ENCODE assay signal across 8 mouse cellular contexts in genomic region chr10:41518508-41518980, GRCm38 (mm10). TPM values are rescaled to one million over a fixed set of nuclear protein-coding genes. Genes with fewer than 3 reads are reported as not detected.
DNase-seq lines count a peak whose midpoint lies in the region; ATAC-seq and TF ChIP-seq lines count a peak whose summit lies in the region.

No protein-coding gene starts in this region.

- no peak for TF ChIP-seq POLR2A in thymus, adult 2 months (IDR thresholded peaks at IDR 0.05; ENCODE audit: control insufficient read depth, extremely low read depth, insufficient read depth, low read length, poor library complexity)

- WGBS in neural tube, embryonic 13.5 days = under 1% methylated on average over 23 of the region's 23 CpGs
- under 1% methylated on average over 23 of the region's 23 CpGs for WGBS in thymus, adult 2 months

- peak overlapping the region; percentile 97 for H3K27ac ChIP-seq in neural tube, embryonic 13.5 days (replicated peaks)
- H3K27ac ChIP-seq in thymus, adult 2 months (ENCODE audit: control insufficient read depth, insufficient read depth, low read length) = peak overlapping the region; percentile 92

- no peak for TF ChIP-seq CTCF in thymus, adult 2 months (IDR thresholded peaks at IDR 0.05; ENCODE audit: borderline replicate concordance, control insufficient read depth, extremely low read depth, insufficient read depth, low read length, poor library complexity)

- H3K36me3 ChIP-seq in neural tube, embryonic 13.5 days = 0 out of 2 replicates have a peak, but pooled peaks cover 5% of the 10 kb centered on the region
- peaks cover 8% of the 10 kb centered on the region; the same call in 1 of the 2 replicates for H3K36me3 ChIP-seq in thymus, adult 2 months (ENCODE audit: control insufficient read depth, insufficient read depth, low read length)

- peak overlapping the region; percentile 79 for H3K4me3 ChIP-seq in neural tube, embryonic 13.5 days
- H3K4me3 ChIP-seq in thymus, adult 2 months (ENCODE audit: control insufficient read depth, insufficient read depth, low read length) = peak overlapping the region; percentile 85

- no peaks in the 10 kb centered on the region for H3K9me3 ChIP-seq in neural tube, embryonic 13.5 days

- DNase-seq in ES-CJ7 (ENCODE audit: low read depth, low spot score) = peak; percentile 86
- peak; percentile 49 for DNase-seq in brain, embryonic 18.5 days (ENCODE audit: low read depth, low spot score)
- peak; percentile 67 for DNase-seq in fibroblast of lung, adult 2 months (ENCODE audit: low read depth)
- peak; percentile 69 to 87 for DNase-seq in heart, postnatal 36 days
- DNase-seq in layer of hippocampus, adult 11-12 months (ENCODE audit: low spot score) = peak; percentile 82
- peak; percentile 81 to 84 for DNase-seq in lung, adult 18-20 months
- peak; percentile 87 for DNase-seq in thymus, adult 2 months

- H3K9ac ChIP-seq in neural tube, embryonic 13.5 days = peak overlapping the region; percentile 85

- H3K4me2 ChIP-seq in neural tube, embryonic 13.5 days = peak overlapping the region; percentile 62

- peak; percentile 76 for ATAC-seq in neural tube, embryonic 13.5 days (ENCODE audit: low read depth)

- no peaks in the 10 kb centered on the region for H3K27me3 ChIP-seq in neural tube, embryonic 13.5 days
- no peaks in the 10 kb centered on the region for H3K27me3 ChIP-seq in thymus, adult 2 months (ENCODE audit: control insufficient read depth, insufficient read depth, low read length)

- H3K4me1 ChIP-seq in neural tube, embryonic 13.5 days (replicated peaks) = peaks cover 31% of the 10 kb centered on the region
- H3K4me1 ChIP-seq in thymus, adult 2 months (replicated peaks; ENCODE audit: control insufficient read depth, insufficient read depth, low read length) = no peaks in the 10 kb centered on the region; the same call in 1 of the 2 replicates

- intact Hi-C loops in heart, postnatal 36 days (cut with DNase I) = loop anchor here (1.0 to 2.0 kb wide), 2 partner anchors 165 to 776 kb away; no protein-coding TSS in a partner anchor

RNA-seq across cellular contexts. Expression of gene Cd164, which starts 0.7 kb away (rescaled TPM):
- 100 to 1,000 TPM; 144 to 145 TPM for total RNA-seq in heart, postnatal 36 days (2021)
- polyA plus RNA-seq in neural tube, embryonic 13.5 days (2015; fragmentation: Nextera tagmentation; extraction: Ambion mirVana) = 63.5 and 71.8 TPM in 2 replicates
- polyA plus RNA-seq in thymus, adult 2 months (2012; rRNA removed) = 223 and 238 TPM in 2 replicates

RNA-seq across cellular contexts. Expression of gene Ppil6, which starts 28.3 kb away (rescaled TPM):
- 1 to 10 TPM; 1.2 to 1.8 TPM for total RNA-seq in heart, postnatal 36 days (2021)
- polyA plus RNA-seq in neural tube, embryonic 13.5 days (2015; fragmentation: Nextera tagmentation; extraction: Ambion mirVana) = 1.9 and 2.3 TPM in 2 replicates
- polyA plus RNA-seq in thymus, adult 2 months (2012; rRNA removed) = 0.15 and 0.20 TPM in 2 replicates

RNA-seq across cellular contexts. Expression of gene Smpd2, which starts 28.4 kb away (rescaled TPM):
- total RNA-seq in heart, postnatal 36 days (2021) = 10 to 100 TPM; 42.8 to 45.3 TPM
- polyA plus RNA-seq in neural tube, embryonic 13.5 days (2015; fragmentation: Nextera tagmentation; extraction: Ambion mirVana) = 28.4 and 33.8 TPM in 2 replicates
- polyA plus RNA-seq in thymus, adult 2 months (2012; rRNA removed) = 134 and 141 TPM in 2 replicates

RNA-seq across cellular contexts. Expression of gene Mical1, which starts 42.4 kb away (rescaled TPM):
- total RNA-seq in heart, postnatal 36 days (2021) = 10 to 100 TPM; 14.5 to 15.8 TPM
- 35.3 and 36.0 TPM in 2 replicates for polyA plus RNA-seq in neural tube, embryonic 13.5 days (2015; fragmentation: Nextera tagmentation; extraction: Ambion mirVana)
- 232 and 249 TPM in 2 replicates for polyA plus RNA-seq in thymus, adult 2 months (2012; rRNA removed)

Comparison
In these comparisons a context has a peak if more than half of its experiments do, and no peak if none do; other contexts are left out.
1. Peak in every context shown above with its lines: DNase-seq, ATAC-seq, H3K4me3 ChIP-seq and H3K27ac ChIP-seq.